Mouse (Mus musculus) hindbrain, embryonic 12.5 days (tissue): ENCODE measurements at regions not wholly inside any gene's neighbourhood (a gene's known extent, or its start where the extent isn't known, plus 50 kb on each side); places are given as distances from the start of the nearest gene placed in this dataset.

Source experiments
- ATAC-seq: fragments of 200-750 bp; cut with Nextera tagmentation; 2 replicates; pipeline ENCODE4 v1.8.0; 2017; ENCODE audit warnings: moderate TSS enrichment; ENCODE audit not compliant: low FRiP score
- H3K27ac ChIP-seq: fragments of 300-500 bp; sonication (generic); 2 replicates; pipeline ENCODE4 v1.5.1; 2016; ENCODE audit warnings: mild to moderate bottlenecking
- H3K27me3 ChIP-seq: fragments of 300-500 bp; sonication (generic); 2 replicates; pipeline ENCODE4 v1.6.1; 2016; ENCODE audit warnings: mild to moderate bottlenecking
- H3K36me3 ChIP-seq: fragments of 300-500 bp; sonication (generic); 2 replicates; pipeline ENCODE4 v1.6.1; 2016; ENCODE audit warnings: mild to moderate bottlenecking
- H3K4me1 ChIP-seq: fragments of 300-500 bp; sonication (generic); 2 replicates; pipeline ENCODE4 v1.6.1; 2016
- H3K4me2 ChIP-seq: fragments of 300-500 bp; sonication (generic); replicated peaks from 2 replicates; pipeline ENCODE4 v1.6.1; 2016; ENCODE audit warnings: mild to moderate bottlenecking
- H3K4me3 ChIP-seq: fragments of 300-500 bp; sonication (generic); 2 replicates; pipeline ENCODE4 v1.5.1; 2016; ENCODE audit warnings: mild to moderate bottlenecking
- H3K9ac ChIP-seq: fragments of 300-500 bp; sonication (generic); 2 replicates; pipeline ENCODE4 v1.6.1; 2016; ENCODE audit warnings: mild to moderate bottlenecking, moderate library complexity
- H3K9me3 ChIP-seq: fragments of 300-500 bp; sonication (generic); replicated peaks from 2 replicates; pipeline ENCODE4 v1.6.1; 2016; ENCODE audit warnings: mild to moderate bottlenecking
- WGBS: fragments of 180-500 bp; shearing (Covaris S2); methylation state at CpG from one replicate; pipeline ENCODE4 v1.1.7; 2016; 5-methylcytosine and 5-hydroxymethylcytosine counted together

- ATAC-seq, result no peak
- Histone ChIP-seq H3K27me3 (no peaks in the 10 kb centered on the region), H3K4me3 (no peak overlapping the region), H3K27ac (no peak overlapping the region), H3K36me3 (no peaks in the 10 kb centered on the region), H3K9ac (no peak overlapping the region), H3K4me2 (no peak overlapping the region), H3K9me3 (peaks cover 7% of the 10 kb centered on the region; the same call in 1 of the 2 replicates), H3K4me1 (no peaks in the 10 kb centered on the region)
- 78% methylated on average over 5 of the region's 5 CpGs for WGBS
These were observed 157.4 kb upstream of the Fbxo11 start for GRCm38 (mm10) chr17:88222379-88222955.

- H3K9ac ChIP-seq, result no peak overlapping the region
- no peak overlapping the region for H3K4me3 ChIP-seq
- no peaks in the 10 kb centered on the region for H3K36me3 ChIP-seq
- no peaks in the 10 kb centered on the region for H3K9me3 ChIP-seq
- no peaks in the 10 kb centered on the region for H3K4me1 ChIP-seq
- H3K4me2 ChIP-seq, result no peak overlapping the region
- H3K27ac ChIP-seq, result no peak overlapping the region
- H3K27me3 ChIP-seq, result no peaks in the 10 kb centered on the region
- no peak for ATAC-seq
- WGBS, result 85% methylated on average over 8 of the region's 8 CpGs
These were observed 175.4 kb upstream of the Fbxo11 start for GRCm38 (mm10) chr17:88240476-88240875.

GRCm38 (mm10) chr17:88248625-88249024 is 183.5 kb upstream of the Fbxo11 start:
- Histone ChIP-seq H3K36me3 (no peaks in the 10 kb centered on the region), H3K9me3 (no peaks in the 10 kb centered on the region), H3K4me1 (peaks cover 4% of the 10 kb centered on the region; the same call in 1 of the 2 replicates), H3K27me3 (no peaks in the 10 kb centered on the region), H3K9ac (no peak overlapping the region), H3K4me3 (no peak overlapping the region), H3K4me2 (no peak overlapping the region), H3K27ac (no peak overlapping the region)
- 62% methylated on average over 5 of the region's 5 CpGs for WGBS
- no peak for ATAC-seq

- Histone ChIP-seq H3K4me1 (peaks cover 7% of the 10 kb centered on the region), H3K9ac (no peak overlapping the region), H3K36me3 (no peaks in the 10 kb centered on the region), H3K27ac (no peak overlapping the region), H3K27me3 (no peaks in the 10 kb centered on the region), H3K4me2 (peak overlapping the region; percentile 44), H3K4me3 (peak overlapping the region; percentile 14; the same call in 1 of the 2 replicates), H3K9me3 (no peaks in the 10 kb centered on the region)
- no peak for ATAC-seq
- WGBS, result 15% methylated on average over 17 of the region's 17 CpGs
These were observed 186.9 kb upstream of the Fbxo11 start for GRCm38 (mm10) chr17:88251949-88252521.

- Histone ChIP-seq H3K4me3 (peak overlapping the region; percentile 63), H3K9ac (peak overlapping the region; percentile 90), H3K9me3 (no peaks in the 10 kb centered on the region), H3K36me3 (no peaks in the 10 kb centered on the region), H3K4me2 (peak overlapping the region; percentile 89), H3K4me1 (peaks cover 11% of the 10 kb centered on the region), H3K27ac (peak overlapping the region; percentile 95), H3K27me3 (no peaks in the 10 kb centered on the region)
- peak; percentile 81 for ATAC-seq
- WGBS, result under 1% methylated on average over 40 of the region's 40 CpGs
These were observed 184.5 kb upstream of the Foxn2 start for GRCm38 (mm10) chr17:88255744-88256598.

- Histone ChIP-seq H3K9me3 (no peaks in the 10 kb centered on the region), H3K36me3 (no peaks in the 10 kb centered on the region), H3K4me2 (peak overlapping the region; percentile 89), H3K4me1 (peaks cover 7% of the 10 kb centered on the region), H3K27me3 (no peaks in the 10 kb centered on the region), H3K9ac (peak overlapping the region; percentile 90), H3K27ac (peak overlapping the region; percentile 95), H3K4me3 (peak overlapping the region; percentile 63)
- WGBS, result 1% methylated on average over 18 of the region's 18 CpGs
- peak; percentile 71 for ATAC-seq
These were observed 183.6 kb upstream of the Foxn2 start for GRCm38 (mm10) chr17:88256599-88257544.

- Histone ChIP-seq H3K36me3 (no peaks in the 10 kb centered on the region), H3K4me2 (no peak overlapping the region), H3K4me1 (peaks cover 7% of the 10 kb centered on the region), H3K9ac (no peak overlapping the region), H3K4me3 (no peak overlapping the region), H3K27me3 (no peaks in the 10 kb centered on the region), H3K27ac (no peak overlapping the region), H3K9me3 (no peaks in the 10 kb centered on the region)
- WGBS, result 77% methylated on average over 11 of the region's 11 CpGs
- no peak for ATAC-seq
These were observed 182.1 kb upstream of the Foxn2 start for GRCm38 (mm10) chr17:88258361-88258796.

GRCm38 (mm10) chr17:88260176-88260575 is 180.3 kb upstream of the Foxn2 start:
- Histone ChIP-seq H3K4me1 (peaks cover 7% of the 10 kb centered on the region), H3K9me3 (no peaks in the 10 kb centered on the region), H3K4me3 (no peak overlapping the region), H3K9ac (no peak overlapping the region), H3K4me2 (no peak overlapping the region), H3K27me3 (no peaks in the 10 kb centered on the region), H3K36me3 (no peaks in the 10 kb centered on the region), H3K27ac (no peak overlapping the region)
- ATAC-seq, result no peak
- 91% methylated on average over 7 of the region's 7 CpGs for WGBS

GRCm38 (mm10) chr17:88260826-88261225 is 179.7 kb upstream of the Foxn2 start:
- Histone ChIP-seq H3K4me3 (no peak overlapping the region), H3K27ac (no peak overlapping the region), H3K4me2 (no peak overlapping the region), H3K9ac (no peak overlapping the region), H3K9me3 (no peaks in the 10 kb centered on the region), H3K4me1 (peaks cover 7% of the 10 kb centered on the region), H3K27me3 (no peaks in the 10 kb centered on the region), H3K36me3 (no peaks in the 10 kb centered on the region)
- no peak for ATAC-seq
- WGBS, result 45% methylated on average over 6 of the region's 6 CpGs

- Histone ChIP-seq H3K9ac (no peak overlapping the region), H3K36me3 (no peaks in the 10 kb centered on the region), H3K27ac (no peak overlapping the region), H3K4me1 (peaks cover 5% of the 10 kb centered on the region), H3K4me2 (no peak overlapping the region), H3K9me3 (no peaks in the 10 kb centered on the region), H3K27me3 (no peaks in the 10 kb centered on the region), H3K4me3 (no peak overlapping the region)
- 37% methylated on average over 8 of the region's 8 CpGs for WGBS
- ATAC-seq, result no peak; the same call in 1 of the 2 replicates
These were observed 179.0 kb upstream of the Foxn2 start for GRCm38 (mm10) chr17:88261556-88261955.

GRCm38 (mm10) chr17:88262326-88263187 is 178.0 kb upstream of the Foxn2 start:
- H3K9ac ChIP-seq, result no peak overlapping the region
- H3K27me3 ChIP-seq, result no peaks in the 10 kb centered on the region
- H3K9me3 ChIP-seq, result peaks cover 3% of the 10 kb centered on the region; the same call in 1 of the 2 replicates
- no peak overlapping the region for H3K27ac ChIP-seq
- H3K4me1 ChIP-seq, result no peaks in the 10 kb centered on the region
- no peak overlapping the region for H3K4me2 ChIP-seq
- 70% methylated on average over 13 of the region's 13 CpGs for WGBS
- ATAC-seq, result peak; percentile 42; the same call in 1 of the 2 replicates
- H3K36me3 ChIP-seq, result no peaks in the 10 kb centered on the region
- H3K4me3 ChIP-seq, result no peak overlapping the region
